Mouse (Mus musculus): ENCODE measurements at regions not wholly inside any gene's neighbourhood (a gene's known extent, or its start where the extent isn't known, plus 50 kb on each side); places are given as distances from the start of the nearest gene placed in this dataset.

GRCm38 (mm10) chr7:123921461-123921860 is 61.2 kb upstream of the Hs3st4 start:
- no peak for DNase-seq

GRCm38 (mm10) chr7:123932486-123932885 is 50.2 kb upstream of the Hs3st4 start:
- no peak for DNase-seq

Measured in cerebellum, adult 11-12 months (tissue).